Mouse (Mus musculus): Measurements from ENCODE around the gene Dctn5.

DNA sequence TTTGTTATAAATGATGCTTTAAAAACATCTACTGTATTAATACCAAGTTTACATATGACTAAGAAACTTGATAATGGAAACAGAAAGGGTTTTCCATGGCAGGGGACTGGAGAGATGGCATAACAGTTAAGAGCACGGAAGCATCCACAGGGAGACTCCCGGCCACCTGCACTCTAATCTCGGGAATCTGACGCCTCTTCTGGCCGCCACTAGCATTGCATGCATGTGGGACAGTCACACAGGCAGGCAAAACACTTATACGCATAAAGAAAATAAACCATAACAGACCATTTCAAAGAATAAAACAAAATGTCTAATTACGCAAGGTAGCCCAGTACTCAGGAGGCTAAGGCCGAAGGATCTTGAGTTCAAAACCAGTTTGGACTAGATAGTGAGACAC lies 7.2 kb upstream of the Dctn5 start:
- TF ChIP-seq CTCF (IDR thresholded peaks at IDR 0.05; ENCODE audit: low read depth, low read length) (no peak), POLR2A (IDR thresholded peaks at IDR 0.05; ENCODE audit: extremely low read depth, insufficient read depth, low read length) (no peak)
